Mouse (Mus musculus) ovary, adult 18-20 months (tissue): ENCODE measurements around the gene Rcor2.
A peak's percentile ranks its signal among the peaks of the same experiment; 100 is the strongest.

Source experiments
- DNase-seq: peaks from one replicate; pipeline ENCODE4 v3.0.0; 2022; ENCODE audit warnings: low spot score, mixed read lengths

The Rcor2 gene

GRCm38 (mm10) chr19:7265478-7266191, 1.5 kb upstream of the Rcor2 start:
- DNase-seq: no peak

GRCm38 (mm10) chr19:7266421-7266831, 699 bp upstream of the Rcor2 start:
- no peak for DNase-seq

- peak; percentile 76 for DNase-seq
These were observed 926 bp downstream of the Rcor2 start for GRCm38 (mm10) chr19:7267781-7268721.

- no peak for DNase-seq
These were observed 1.6 kb downstream of the Rcor2 start for GRCm38 (mm10) chr19:7268722-7269090.

- DNase-seq: no peak
These were observed 2.3 kb downstream of the Rcor2 start for GRCm38 (mm10) chr19:7269290-7270044.

GRCm38 (mm10) chr19:7273486-7273885, 6.4 kb downstream of the Rcor2 start:
- no peak for DNase-seq

- DNase-seq: no peak
These were observed 7.3 kb downstream of the Rcor2 start for GRCm38 (mm10) chr19:7274326-7274990.

- no peak for DNase-seq
These were observed 8.1 kb downstream of the Rcor2 start for GRCm38 (mm10) chr19:7275131-7275789.

- no peak for DNase-seq
These were observed 9.0 kb downstream of the Rcor2 start for GRCm38 (mm10) chr19:7276053-7276659.

- DNase-seq: no peak
These were observed 9.7 kb downstream of the Rcor2 start for GRCm38 (mm10) chr19:7276796-7277195.

GRCm38 (mm10) chr19:7278200-7278906, 11.2 kb downstream of the Rcor2 start:
- no peak for DNase-seq

GRCm38 (mm10) chr19:7279114-7279513, 12.0 kb downstream of the Rcor2 start:
- no peak for DNase-seq

GRCm38 (mm10) chr19:7280557-7281330, 13.6 kb downstream of the Rcor2 start:
- no peak for DNase-seq

GRCm38 (mm10) chr19:7286563-7287315, 19.6 kb downstream of the Rcor2 start:
- DNase-seq: no peak

- no peak for DNase-seq
These were observed 21.2 kb downstream of the Rcor2 start for GRCm38 (mm10) chr19:7288288-7288687.

GRCm38 (mm10) chr19:7289767-7290166, 22.6 kb downstream of the Rcor2 start:
- DNase-seq: no peak

GRCm38 (mm10) chr19:7291958-7292709, 25.0 kb downstream of the Rcor2 start:
- DNase-seq: no peak
